10 mouse cellular contexts compared by ENCODE assay signal in genomic region chr9:82854040-82854439, GRCm38 (mm10). TPM values are rescaled to one million over a fixed set of nuclear protein-coding genes. Genes with fewer than 3 reads are reported as not detected.
DNase-seq lines count a peak whose midpoint lies in the region; ATAC-seq and TF ChIP-seq lines count a peak whose summit lies in the region.
"Had no signal": no experiment of that assay in that cellular context is flagged by ENCODE, and none has a peak within 500 bp of the region (broad histone marks: within the 10 kb centered on the region; RNA-seq: fewer than 3 reads in every experiment).

No protein-coding gene starts in this region.

- ATAC-seq in hindbrain, embryonic 11.5 days (ENCODE audit: low FRiP score): peak; percentile 60; the same call in 1 of the 2 replicates
- no peak for ATAC-seq in liver, postnatal 0 days

- no peak for TF ChIP-seq POLR2A in brain, embryonic 14.5 days (IDR thresholded peaks at IDR 0.05; ENCODE audit: borderline replicate concordance, extremely low read depth, insufficient read depth, insufficient read length, poor library complexity, severe bottlenecking)

- no peak for TF ChIP-seq EP300 in liver, postnatal 0 days (IDR thresholded peaks at IDR 0.05; ENCODE audit: low read depth)

- no peaks in the 10 kb centered on the region for H3K27me3 ChIP-seq in hindbrain, embryonic 11.5 days (ENCODE audit: control insufficient read depth, insufficient read depth, low read length)
- no peaks in the 10 kb centered on the region for H3K27me3 ChIP-seq in hindbrain, embryonic 10.5 days (ENCODE audit: insufficient read depth, poor library complexity, severe bottlenecking)
- no peaks in the 10 kb centered on the region for H3K27me3 ChIP-seq in liver, postnatal 0 days (ENCODE audit: insufficient read depth, low read length)
- H3K27me3 ChIP-seq: limb, embryonic 15.5 days had no signal

- H3K27ac ChIP-seq in hindbrain, embryonic 11.5 days (ENCODE audit: low read depth, low read length): no peak overlapping the region
- H3K27ac ChIP-seq in hindbrain, embryonic 10.5 days: no peak overlapping the region
- H3K27ac ChIP-seq in liver, postnatal 0 days (ENCODE audit: low read depth): no peak overlapping the region
- H3K27ac ChIP-seq: heart, embryonic 10.5 days; limb, embryonic 15.5 days had no signal

- H3K4me3 ChIP-seq in hindbrain, embryonic 11.5 days (ENCODE audit: low read depth, low read length): no peak overlapping the region
- H3K4me3 ChIP-seq in hindbrain, embryonic 10.5 days: no peak overlapping the region
- no peak overlapping the region for H3K4me3 ChIP-seq in liver, postnatal 0 days (ENCODE audit: low read depth, low read length)
- H3K4me3 ChIP-seq: heart, embryonic 10.5 days; limb, embryonic 15.5 days had no signal

- H3K4me1 ChIP-seq in hindbrain, embryonic 11.5 days (replicated peaks; ENCODE audit: control insufficient read depth, insufficient read depth, low read length): no peaks in the 10 kb centered on the region
- 0 out of 2 replicates have a peak, but pooled peaks cover 4% of the 10 kb centered on the region for H3K4me1 ChIP-seq in hindbrain, embryonic 10.5 days (replicated peaks)
- no peaks in the 10 kb centered on the region for H3K4me1 ChIP-seq in liver, postnatal 0 days (ENCODE audit: insufficient read depth)
- H3K4me1 ChIP-seq: limb, embryonic 15.5 days had no signal

- H3K9ac ChIP-seq in hindbrain, embryonic 11.5 days (ENCODE audit: low read depth, low read length): no peak overlapping the region
- H3K9ac ChIP-seq in liver, postnatal 0 days (replicated peaks): no peak overlapping the region
- H3K9ac ChIP-seq: limb, embryonic 15.5 days had no signal

- intact Hi-C loops in left cerebral cortex, postnatal 10 days (cut with DNase I): no loop called here

- H3K9me3 ChIP-seq in hindbrain, embryonic 11.5 days (ENCODE audit: control insufficient read depth, low read length): no peaks in the 10 kb centered on the region
- no peaks in the 10 kb centered on the region for H3K9me3 ChIP-seq in hindbrain, embryonic 10.5 days
- H3K9me3 ChIP-seq in liver, postnatal 0 days (ENCODE audit: low read length): no peaks in the 10 kb centered on the region
- H3K9me3 ChIP-seq: heart, embryonic 10.5 days; limb, embryonic 15.5 days had no signal

- peak; percentile 53; the same call in 1 of the 2 replicates for TF ChIP-seq CTCF in brain, embryonic 14.5 days (IDR thresholded peaks at IDR 0.05; ENCODE audit: borderline replicate concordance, extremely low read depth, insufficient read depth, insufficient read length)
- peak; percentile 54 for TF ChIP-seq CTCF in liver, postnatal 0 days (IDR thresholded peaks at IDR 0.05; ENCODE audit: low read depth)

- no peak overlapping the region for H3K4me2 ChIP-seq in hindbrain, embryonic 11.5 days (replicated peaks; ENCODE audit: low read depth, low read length)
- no peak overlapping the region for H3K4me2 ChIP-seq in liver, postnatal 0 days (ENCODE audit: low read depth, low read length)
- H3K4me2 ChIP-seq: limb, embryonic 15.5 days had no signal

- 57% methylated on average over 2 of the region's 2 CpGs for WGBS in hindbrain, embryonic 11.5 days
- 56% methylated on average over 2 of the region's 2 CpGs for WGBS in hindbrain, embryonic 10.5 days
- 39% methylated on average over 2 of the region's 2 CpGs for WGBS in liver, postnatal 0 days (ENCODE audit: insufficient replicate concordance)

- no peaks in the 10 kb centered on the region for H3K36me3 ChIP-seq in hindbrain, embryonic 11.5 days (ENCODE audit: control insufficient read depth, insufficient read depth, low read length)
- H3K36me3 ChIP-seq in hindbrain, embryonic 10.5 days: no peaks in the 10 kb centered on the region
- no peaks in the 10 kb centered on the region for H3K36me3 ChIP-seq in liver, postnatal 0 days (replicated peaks; ENCODE audit: insufficient read depth, low read length)
- H3K36me3 ChIP-seq: heart, embryonic 10.5 days; limb, embryonic 15.5 days had no signal

- DNase-seq in hindbrain, embryonic 11.5 days (ENCODE audit: low spot score): no peak
- DNase-seq in hindbrain, embryonic 10.5 days (ENCODE audit: low spot score): no peak
- DNase-seq in CD4-positive helper T cell, adult 2 months (ENCODE audit: low read depth, low spot score): peak; percentile 14
- peak; percentile 76 for DNase-seq in brain, embryonic 14.5 days (ENCODE audit: low read depth)
- DNase-seq in liver, postnatal 0 days: no peak
- no peak for DNase-seq in left cerebral cortex, postnatal 10 days (ENCODE audit: extremely low spot score in 1 of 2, low spot score in 2 of 2)
- no peak for DNase-seq in urinary bladder, postnatal 14 days (ENCODE audit: low spot score)
- DNase-seq in left cerebral cortex, adult 11 months (ENCODE audit: low spot score): no peak

RNA-seq across cellular contexts. Expression of gene Irak1bp1, which starts 24.7 kb away (rescaled TPM):
- polyA plus RNA-seq in hindbrain, embryonic 11.5 days (2014; fragmentation: Nextera tagmentation; extraction: Ambion mirVana): 33.2 and 35.0 TPM in 2 replicates
- polyA plus RNA-seq in hindbrain, embryonic 10.5 days (2016; fragmentation: Nextera tagmentation; extraction: Ambion mirVana): 20.1 and 21.1 TPM in 2 replicates
- polyA plus RNA-seq in brain, embryonic 14.5 days (2012; rRNA removed): 22.2 and 27.5 TPM in 2 replicates
- 1.2 and 1.4 TPM in 2 replicates for polyA plus RNA-seq in liver, postnatal 0 days (2015; fragmentation: Nextera tagmentation; extraction: Ambion mirVana)
- total RNA-seq in left cerebral cortex, postnatal 10 days (2021): 10 to 100 TPM; 22.9 to 25.5 TPM

Comparison
In these comparisons a context has a peak if more than half of its experiments do, and no peak if none do; other contexts are left out.
1. DNase-seq: peak in CD4-positive helper T cell, adult 2 months (single experiment) and brain, embryonic 14.5 days (single experiment); none in hindbrain, embryonic 11.5 days (single experiment), hindbrain, embryonic 10.5 days (single experiment), liver, postnatal 0 days (single experiment), left cerebral cortex, postnatal 10 days (0 of 2), urinary bladder, postnatal 14 days (single experiment) and left cerebral cortex, adult 11 months (single experiment).